Mouse (Mus musculus) left cerebral cortex, postnatal 14 days (tissue): ENCODE data around the gene Vmn1r119. TPM values are rescaled to one million over a fixed set of nuclear protein-coding genes. Genes with fewer than 3 reads are reported as not detected.
"Not testable (repeated sequence)": the region's sequence is repeated elsewhere in the genome, so short reads cannot be mapped to it uniquely, and the experiment has no call there.

Source experiments
- DNase-seq, 2 experiments: peaks; one replicate each; pipeline ENCODE4 v3.0.0; 2021 to 2022; ENCODE audit warnings: low spot score in 2 of 2, mixed read lengths in 1 of 2
- intact Hi-C: fragments of 180-260 bp; cut with DNase I; formaldehyde crosslinking; loops from one replicate; pipeline ENCODE4 v1.15.1; 2025
- long read RNA-seq, 2 experiments: library from polyadenylated mRNA; stranded (forward); transcript quantifications; one replicate each; pipeline ENCODE4 v2.0.0; 2021
- total RNA-seq, 2 experiments: library from RNA; stranded (reverse); gene quantifications; 2 replicates each; pipeline ENCODE4 v1.2.3; 2021

Vmn1r119 gene
- total RNA-seq: not detected
- long read RNA-seq, experiment 1: 0 reads
- long read RNA-seq, experiment 2: 0 reads

GRCm38 (mm10) chr7:21012355-21012754 lies at the start of gene Vmn1r119:
Gene Vmn1r119 (minus strand): TSS chr7:21012455.
- DNase-seq, intact Hi-C loops: not testable (repeated sequence)

GRCm38 (mm10) chr7:21053684-21054083 lies 41.4 kb upstream of the Vmn1r119 start, which contains the start of gene Vmn1r120:
Gene Vmn1r120 (minus strand): TSS chr7:21053784.
- not testable (repeated sequence) for DNase-seq

More at GRCm38 (mm10) chr7:21053684-21054083, 41.4 kb upstream of the Vmn1r119 start, which contains the start of gene Vmn1r120:
- intact Hi-C loops: not testable (repeated sequence)

Other genes with a start within 250 kb of the Vmn1r119 start
- not detected for gene Vmn1r112, start 241.3 kb downstream of the Vmn1r119 start, total RNA-seq
- not detected for gene Vmn1r113, start 225.2 kb downstream of the Vmn1r119 start, total RNA-seq
- gene Vmn1r114, start 200.3 kb downstream of the Vmn1r119 start, total RNA-seq: not detected
- gene Vmn1r115, start 167.5 kb downstream of the Vmn1r119 start, total RNA-seq: not detected
- not detected for gene Vmn1r116, start 140.2 kb downstream of the Vmn1r119 start, total RNA-seq
- not detected for gene Vmn1r117, start 128.3 kb downstream of the Vmn1r119 start, total RNA-seq
- gene Vmn1r118, start 100.1 kb downstream of the Vmn1r119 start, total RNA-seq: not detected
- gene Vmn1r120, start 41.3 kb upstream of the Vmn1r119 start, total RNA-seq: not detected
- gene Vmn1r121, start 86.1 kb upstream of the Vmn1r119 start, total RNA-seq: not detected
- not detected for gene Vmn1r122, start 121.7 kb upstream of the Vmn1r119 start, total RNA-seq
- not detected for gene Vmn1r123, start 149.7 kb upstream of the Vmn1r119 start, total RNA-seq
- gene Gm5157, start 178.0 kb upstream of the Vmn1r119 start, total RNA-seq: not detected
- gene Vmn1r124, start 248.2 kb upstream of the Vmn1r119 start, total RNA-seq: not detected